Mouse (Mus musculus): ENCODE data around the gene Nceh1. TPM values are rescaled to one million over a fixed set of nuclear protein-coding genes. Genes with fewer than 3 reads are reported as not detected.

The Nceh1 gene
- polyA plus RNA-seq, 1 experiment from 2014 or later = 5.4 TPM

DNA sequence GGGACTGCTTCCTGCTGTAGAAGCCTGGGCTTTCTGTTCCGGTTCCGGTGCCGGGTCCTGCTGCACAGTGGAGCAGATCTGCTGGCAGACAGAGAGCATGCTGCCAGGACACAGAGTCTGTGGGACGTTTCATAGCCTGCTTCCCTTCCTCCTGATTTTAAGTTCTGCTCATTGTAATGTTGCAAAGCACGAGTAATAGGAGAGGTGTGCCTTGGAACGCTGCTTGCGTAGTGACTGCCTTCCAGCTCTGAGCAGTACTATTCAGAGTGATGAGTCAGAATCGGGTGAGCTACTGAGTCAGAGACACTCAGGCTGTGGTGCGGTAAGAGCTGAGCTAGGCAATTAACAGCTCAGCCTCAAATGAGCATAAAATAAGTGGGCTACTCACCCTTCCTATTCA is 26.9 kb downstream of the Nceh1 start:
- no peaks in the 10 kb centered on the region for H3K36me3 ChIP-seq
- peaks cover 11% of the 10 kb centered on the region; the same call in 1 of the 2 replicates for H3K4me1 ChIP-seq
- H3K9me3 ChIP-seq (replicated peaks) = no peaks in the 10 kb centered on the region
- H3K4me3 ChIP-seq (replicated peaks) = no peak overlapping the region
- 83% methylated on average over 9 of the region's 9 CpGs for whole genome bisulfite sequencing
- no peak for ATAC-seq (ENCODE audit: insufficient number of reproducible peaks, low FRiP score, low TSS enrichment, low read depth)
- no peak overlapping the region for H3K4me2 ChIP-seq (replicated peaks)
- no peak overlapping the region for H3K9ac ChIP-seq
- H3K27ac ChIP-seq (replicated peaks) = no peak overlapping the region
- no peaks in the 10 kb centered on the region for H3K27me3 ChIP-seq

DNA sequence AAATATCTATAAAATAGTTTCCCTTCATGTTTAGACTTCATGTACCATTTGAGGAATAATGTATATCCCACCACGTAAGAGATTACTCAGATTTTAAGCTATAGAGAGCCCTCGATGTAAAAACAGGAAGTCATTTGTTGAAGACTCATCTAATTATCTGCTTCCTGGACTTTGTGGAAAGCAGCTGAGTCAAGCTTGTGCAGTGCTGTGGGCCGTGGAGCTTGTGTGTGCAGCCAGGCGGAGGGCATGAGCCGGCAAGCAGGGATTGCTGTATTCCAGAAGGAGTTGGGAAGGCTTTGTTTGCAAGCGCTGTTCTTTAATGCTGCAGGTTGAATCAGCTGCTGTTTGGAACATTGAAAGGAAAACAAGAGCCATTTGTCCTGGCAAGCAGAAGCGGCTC is 27.5 kb downstream of the Nceh1 start:
- ATAC-seq (ENCODE audit: insufficient number of reproducible peaks, low FRiP score, low TSS enrichment, low read depth) = no peak

DNA sequence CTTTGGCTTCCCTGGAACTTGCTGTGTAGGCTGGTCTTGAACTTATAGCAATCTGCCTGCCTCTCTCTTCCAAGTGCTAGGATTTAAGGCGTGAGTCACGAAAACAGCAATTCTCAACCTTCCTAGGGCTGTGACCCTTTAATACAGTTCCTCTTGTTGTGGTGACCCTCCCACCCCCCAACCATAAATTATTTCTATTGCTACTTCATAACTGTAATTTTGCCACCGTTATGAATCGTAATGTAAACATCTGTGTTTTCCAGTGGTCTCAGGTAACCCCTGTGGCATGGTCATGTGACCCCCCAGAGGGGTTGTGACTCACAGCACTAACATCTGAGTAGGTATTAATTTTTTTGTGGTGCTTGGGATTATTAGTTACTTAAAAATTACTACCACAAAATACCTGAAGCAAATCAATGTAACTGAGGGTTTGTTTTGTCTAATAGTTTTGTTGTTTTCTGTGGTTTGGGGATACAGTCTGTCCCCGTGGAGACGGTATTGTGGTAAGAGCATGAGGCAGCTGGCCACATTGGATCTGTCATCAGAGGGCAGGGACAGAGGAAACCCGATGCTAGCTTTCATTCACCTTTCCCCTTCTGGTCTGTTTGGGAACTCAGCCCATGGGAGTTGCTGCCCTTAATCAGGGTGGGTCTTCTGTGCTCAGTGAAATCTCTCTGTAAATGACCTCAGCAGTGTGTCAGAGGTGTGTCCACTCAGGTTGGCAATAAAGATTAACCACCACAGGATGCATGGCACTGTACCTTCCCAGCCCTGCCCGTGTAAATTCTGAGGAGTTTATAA is 31.5 kb downstream of the Nceh1 start:
- no peaks in the 10 kb centered on the region for H3K9me3 ChIP-seq (replicated peaks)
- H3K36me3 ChIP-seq = no peaks in the 10 kb centered on the region
- no peak overlapping the region for H3K4me2 ChIP-seq (replicated peaks)
- H3K27ac ChIP-seq (replicated peaks) = no peak overlapping the region
- H3K27me3 ChIP-seq = no peaks in the 10 kb centered on the region
- WGBS = 77% methylated on average over 8 of the region's 8 CpGs
- no peak for ATAC-seq (ENCODE audit: insufficient number of reproducible peaks, low FRiP score, low TSS enrichment, low read depth)
- no peak overlapping the region for H3K9ac ChIP-seq
- no peak overlapping the region for H3K4me3 ChIP-seq (replicated peaks)
- no peaks in the 10 kb centered on the region for H3K4me1 ChIP-seq

More for the DNA sequence above, 27.5 kb downstream of the Nceh1 start:
- H3K9me3 ChIP-seq (replicated peaks) = no peaks in the 10 kb centered on the region
- WGBS = 33% methylated on average over 7 of the region's 7 CpGs
- no peaks in the 10 kb centered on the region for H3K36me3 ChIP-seq
- H3K4me3 ChIP-seq (replicated peaks) = no peak overlapping the region
- no peak overlapping the region for H3K27ac ChIP-seq (replicated peaks)
- H3K27me3 ChIP-seq = no peaks in the 10 kb centered on the region
- H3K4me1 ChIP-seq = peaks cover 6% of the 10 kb centered on the region; the same call in 1 of the 2 replicates
- no peak overlapping the region for H3K4me2 ChIP-seq (replicated peaks)
- no peak overlapping the region for H3K9ac ChIP-seq

DNA sequence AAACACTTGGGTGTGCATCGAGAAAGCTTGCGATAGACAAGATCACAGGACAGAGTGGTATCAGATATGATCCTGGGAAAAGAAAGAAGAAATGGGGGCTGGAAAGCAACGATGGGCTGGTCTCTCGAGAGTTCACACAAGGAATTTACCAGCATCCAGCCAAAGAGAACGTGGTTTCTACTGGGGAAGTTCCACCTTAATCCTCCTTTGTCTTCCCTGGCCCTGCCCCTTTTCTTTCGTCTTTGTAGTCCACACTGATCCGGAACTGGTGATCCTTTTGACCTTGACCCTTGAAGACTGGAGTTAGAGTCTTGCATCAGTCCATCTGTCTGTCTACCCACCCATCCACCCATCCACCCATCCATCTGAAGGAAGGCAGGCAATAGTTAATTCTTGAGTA is 34.6 kb downstream of the Nceh1 start:
- Histone ChIP-seq H3K4me2 (replicated peaks) (no peak overlapping the region), H3K27me3 (no peaks in the 10 kb centered on the region), H3K4me3 (replicated peaks) (no peak overlapping the region), H3K4me1 (no peaks in the 10 kb centered on the region), H3K36me3 (no peaks in the 10 kb centered on the region), H3K9me3 (replicated peaks) (no peaks in the 10 kb centered on the region), H3K9ac (no peak overlapping the region), H3K27ac (replicated peaks) (no peak overlapping the region)
- no peak for ATAC-seq (ENCODE audit: insufficient number of reproducible peaks, low FRiP score, low TSS enrichment, low read depth)
- 85% methylated on average over 7 of the region's 7 CpGs for WGBS

DNA sequence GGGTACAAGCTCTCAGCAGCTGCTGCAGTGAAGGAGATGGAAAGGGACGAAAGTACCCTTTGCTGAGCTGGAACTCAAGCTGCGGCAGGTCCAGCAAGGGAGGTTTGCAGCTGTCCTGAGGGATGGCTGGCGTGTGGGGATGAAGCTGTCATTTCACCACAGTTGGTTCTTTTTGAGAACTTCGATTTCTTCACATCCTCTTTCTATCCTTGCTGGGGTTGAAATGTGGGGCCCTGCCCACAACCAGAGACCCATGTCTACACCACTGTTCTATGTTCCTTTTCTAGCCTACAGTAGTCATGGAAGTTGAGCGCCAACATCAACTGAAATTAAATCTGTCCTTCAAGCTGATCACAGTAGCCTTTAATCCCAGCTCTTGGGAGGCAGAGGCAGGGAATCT is 35.8 kb downstream of the Nceh1 start:
- H3K27ac ChIP-seq (replicated peaks) = no peak overlapping the region
- H3K36me3 ChIP-seq = no peaks in the 10 kb centered on the region
- ATAC-seq (ENCODE audit: insufficient number of reproducible peaks, low FRiP score, low TSS enrichment, low read depth) = no peak
- H3K27me3 ChIP-seq = no peaks in the 10 kb centered on the region
- H3K4me2 ChIP-seq (replicated peaks) = no peak overlapping the region
- WGBS = 87% methylated on average over 5 of the region's 5 CpGs
- no peak overlapping the region for H3K4me3 ChIP-seq (replicated peaks)
- H3K4me1 ChIP-seq = no peaks in the 10 kb centered on the region
- H3K9ac ChIP-seq = no peak overlapping the region
- H3K9me3 ChIP-seq (replicated peaks) = no peaks in the 10 kb centered on the region

DNA sequence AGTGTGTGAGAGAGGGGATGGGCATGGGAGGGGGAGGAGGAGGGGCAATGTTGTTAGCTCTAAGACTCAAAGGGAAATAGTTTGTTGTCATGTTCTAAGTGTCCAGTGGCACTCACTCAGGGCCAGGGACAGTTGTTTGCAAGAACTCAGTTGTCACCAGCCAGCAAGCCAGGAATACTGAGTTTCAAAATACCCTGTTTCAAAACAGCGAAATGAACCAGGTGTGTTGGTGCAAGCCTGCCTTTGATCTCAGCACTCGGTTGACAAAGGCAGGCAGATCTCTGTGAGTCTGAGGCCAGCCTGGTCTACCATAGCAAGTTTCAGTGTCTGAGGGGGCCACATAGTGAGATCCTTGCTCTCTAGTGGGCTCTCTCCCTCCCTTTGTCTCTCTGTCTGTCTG is 39.3 kb downstream of the Nceh1 start:
- Histone ChIP-seq H3K36me3 (no peaks in the 10 kb centered on the region), H3K27ac (replicated peaks) (no peak overlapping the region), H3K9me3 (replicated peaks) (no peaks in the 10 kb centered on the region), H3K9ac (no peak overlapping the region), H3K27me3 (no peaks in the 10 kb centered on the region), H3K4me1 (no peaks in the 10 kb centered on the region), H3K4me2 (replicated peaks) (no peak overlapping the region), H3K4me3 (replicated peaks) (no peak overlapping the region)
- ATAC-seq (ENCODE audit: insufficient number of reproducible peaks, low FRiP score, low TSS enrichment, low read depth) = no peak
- 79% methylated on average over 2 of the region's 2 CpGs for WGBS

DNA sequence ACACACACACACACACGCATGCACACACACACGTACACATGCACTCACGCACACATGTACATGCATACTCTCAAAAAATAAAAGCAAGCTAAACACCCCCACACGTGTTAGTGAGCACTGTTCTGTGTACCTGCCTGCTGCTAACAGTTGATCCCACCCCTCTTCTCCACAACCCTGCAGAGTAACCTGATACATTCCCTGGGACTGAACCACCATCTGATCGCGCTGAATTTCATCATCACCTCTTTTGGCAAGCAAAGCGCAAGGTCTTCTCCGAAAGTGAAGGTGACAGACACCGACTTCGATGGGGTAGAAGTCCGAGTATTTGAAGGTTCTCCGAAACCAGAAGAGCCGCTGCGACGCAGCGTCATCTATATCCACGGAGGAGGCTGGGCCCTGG is 39.7 kb downstream of the Nceh1 start:
- Histone ChIP-seq H3K27me3 (no peaks in the 10 kb centered on the region), H3K27ac (replicated peaks) (no peak overlapping the region), H3K9ac (no peak overlapping the region), H3K36me3 (no peaks in the 10 kb centered on the region), H3K4me1 (no peaks in the 10 kb centered on the region), H3K9me3 (replicated peaks) (no peaks in the 10 kb centered on the region), H3K4me3 (replicated peaks) (no peak overlapping the region), H3K4me2 (replicated peaks) (no peak overlapping the region)
- WGBS = 77% methylated on average over 17 of the region's 17 CpGs
- no peak for ATAC-seq (ENCODE audit: insufficient number of reproducible peaks, low FRiP score, low TSS enrichment, low read depth)

DNA sequence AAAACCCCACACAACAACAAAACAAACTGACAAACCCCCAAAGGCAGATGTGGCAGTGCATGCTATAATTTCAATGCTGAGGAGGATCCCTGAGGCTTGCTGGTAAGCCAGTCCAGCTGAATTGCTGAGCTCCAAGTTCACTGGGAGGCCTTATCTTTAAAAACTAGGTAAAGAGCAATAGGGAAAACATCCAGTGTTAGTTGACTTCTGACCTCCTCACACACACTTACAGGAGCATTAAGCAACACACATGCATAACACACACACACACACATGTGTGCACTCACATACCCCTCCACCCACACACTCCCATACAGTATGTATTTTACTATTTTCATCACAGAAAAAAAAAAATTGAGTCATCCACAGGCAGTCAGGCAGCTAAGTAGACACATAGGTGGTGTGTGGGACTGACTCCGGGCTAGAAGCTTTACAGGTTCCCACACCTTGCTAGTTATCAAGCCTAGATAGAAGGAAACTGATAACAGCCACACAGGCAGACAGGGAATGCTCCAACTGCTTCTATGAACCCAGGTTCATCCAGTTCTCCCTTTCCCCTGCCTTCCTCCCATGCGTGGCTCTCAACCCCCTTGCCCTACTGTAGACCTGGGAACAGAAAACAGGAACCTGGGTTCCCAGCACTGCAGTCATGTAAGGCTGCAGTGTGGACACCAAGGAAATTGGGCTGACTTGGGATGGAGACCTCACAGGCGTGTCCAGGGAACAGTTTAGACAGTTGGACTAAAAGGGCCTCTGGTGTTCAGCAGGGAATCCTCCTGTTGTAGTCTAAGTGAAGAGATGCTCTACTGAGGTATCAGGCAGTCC is 45.1 kb downstream of the Nceh1 start:
- 80% methylated on average over 3 of the region's 3 CpGs for WGBS
- Histone ChIP-seq H3K4me3 (replicated peaks) (no peak overlapping the region), H3K4me1 (no peaks in the 10 kb centered on the region)

DNA sequence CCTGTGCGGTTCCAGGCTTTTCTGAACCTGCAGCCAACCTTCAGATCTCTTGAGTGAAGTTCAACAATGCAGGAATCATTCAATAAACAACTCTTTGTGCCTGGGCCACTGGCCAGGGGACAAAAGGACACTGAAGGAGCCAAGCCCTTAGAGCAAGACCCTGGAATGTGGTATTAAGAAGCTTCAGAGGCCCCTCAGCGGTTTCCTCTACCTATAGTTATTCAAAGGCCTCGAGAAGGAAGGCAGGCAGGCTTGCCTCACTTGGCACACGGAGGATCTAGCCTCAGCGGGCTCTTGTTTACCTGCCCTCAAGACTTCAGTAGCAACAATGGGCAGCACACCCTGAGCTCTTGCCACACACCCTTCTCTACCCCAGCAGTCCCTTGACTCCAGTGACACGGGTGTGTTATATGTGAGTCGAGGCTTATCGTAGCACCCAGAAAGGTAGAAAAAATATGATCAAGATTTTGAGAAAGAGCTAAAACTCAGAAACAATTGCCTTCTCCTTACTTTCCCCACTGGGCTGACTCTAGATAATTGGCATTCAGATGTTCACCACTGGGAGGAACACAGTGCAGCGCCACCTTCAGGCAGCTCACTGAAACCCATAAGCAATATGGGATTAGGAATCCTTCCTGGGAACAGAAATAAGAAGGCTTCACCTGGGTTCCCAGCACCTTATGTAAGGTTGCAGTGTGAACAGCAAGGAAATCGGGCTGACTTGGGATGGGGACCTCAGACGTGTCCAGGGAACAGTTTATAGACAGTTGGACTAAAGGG is 46.0 kb downstream of the Nceh1 start:
- Histone ChIP-seq H3K4me3 (replicated peaks) (no peak overlapping the region), H3K4me1 (no peaks in the 10 kb centered on the region), H3K27me3 (no peaks in the 10 kb centered on the region), H3K9ac (no peak overlapping the region), H3K27ac (replicated peaks) (no peak overlapping the region), H3K4me2 (replicated peaks) (no peak overlapping the region), H3K9me3 (replicated peaks) (no peaks in the 10 kb centered on the region), H3K36me3 (no peaks in the 10 kb centered on the region)
- no peak for ATAC-seq (ENCODE audit: insufficient number of reproducible peaks, low FRiP score, low TSS enrichment, low read depth)
- 71% methylated on average over 11 of the region's 11 CpGs for WGBS

More for the DNA sequence above, 45.1 kb downstream of the Nceh1 start:
- Histone ChIP-seq H3K27me3 (no peaks in the 10 kb centered on the region), H3K9ac (no peak overlapping the region), H3K9me3 (replicated peaks) (no peaks in the 10 kb centered on the region), H3K4me2 (replicated peaks) (no peak overlapping the region), H3K36me3 (no peaks in the 10 kb centered on the region), H3K27ac (replicated peaks) (no peak overlapping the region)
- ATAC-seq (ENCODE audit: insufficient number of reproducible peaks, low FRiP score, low TSS enrichment, low read depth) = no peak

DNA sequence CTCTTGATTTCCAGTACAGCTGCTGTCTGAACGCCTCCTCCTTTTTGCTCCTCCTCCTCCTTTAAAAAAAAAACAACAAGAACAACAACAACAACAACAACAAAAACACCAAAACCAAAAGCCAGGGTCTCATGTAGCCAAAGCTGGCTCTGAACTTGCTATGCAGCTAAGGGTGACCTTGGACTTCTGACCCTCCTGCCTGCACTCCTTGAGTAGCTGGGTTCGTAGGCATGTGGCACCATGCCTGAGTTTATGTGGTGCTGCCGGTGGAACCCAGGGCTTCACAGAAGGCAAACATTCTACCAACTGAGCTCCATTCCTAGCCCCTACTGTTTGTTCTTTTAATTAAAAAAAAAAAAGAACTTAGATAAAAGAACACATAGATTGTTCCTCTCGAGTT is 50.6 kb downstream of the Nceh1 start:
- WGBS = 79% methylated on average over 4 of the region's 4 CpGs
- no peak overlapping the region for H3K27ac ChIP-seq (replicated peaks)

DNA sequence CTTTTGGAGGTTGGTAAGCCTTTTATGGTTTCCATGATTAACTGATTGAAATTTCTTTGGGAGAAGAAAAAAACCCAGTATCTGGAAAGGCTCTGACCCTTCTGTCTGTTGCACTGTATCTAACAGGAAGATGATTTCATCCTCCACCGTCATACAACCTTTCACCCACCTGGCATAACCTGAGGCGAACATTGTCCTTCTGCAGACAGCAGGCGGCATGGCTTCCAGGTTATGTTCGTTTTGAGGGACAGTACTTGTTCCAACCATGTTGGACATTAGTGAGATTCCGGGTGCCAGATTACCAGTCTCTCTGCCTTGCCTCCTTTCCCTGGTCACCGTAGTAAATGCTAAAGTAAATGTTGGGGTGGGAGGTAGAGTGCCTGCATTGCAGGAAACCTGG is 51.1 kb downstream of the Nceh1 start:
- no peak overlapping the region for H3K4me3 ChIP-seq (replicated peaks)
- H3K36me3 ChIP-seq = no peaks in the 10 kb centered on the region
- H3K9ac ChIP-seq = no peak overlapping the region
- no peaks in the 10 kb centered on the region for H3K9me3 ChIP-seq (replicated peaks)
- no peak overlapping the region for H3K27ac ChIP-seq (replicated peaks)
- WGBS = 86% methylated on average over 6 of the region's 6 CpGs
- no peaks in the 10 kb centered on the region for H3K27me3 ChIP-seq
- no peak for ATAC-seq (ENCODE audit: insufficient number of reproducible peaks, low FRiP score, low TSS enrichment, low read depth)
- no peak overlapping the region for H3K4me2 ChIP-seq (replicated peaks)
- H3K4me1 ChIP-seq = no peaks in the 10 kb centered on the region

More for the DNA sequence above, 50.6 kb downstream of the Nceh1 start:
- ATAC-seq (ENCODE audit: insufficient number of reproducible peaks, low FRiP score, low TSS enrichment, low read depth) = no peak
- Histone ChIP-seq H3K36me3 (no peaks in the 10 kb centered on the region), H3K4me3 (replicated peaks) (no peak overlapping the region), H3K27me3 (no peaks in the 10 kb centered on the region), H3K9ac (no peak overlapping the region), H3K4me2 (replicated peaks) (no peak overlapping the region), H3K4me1 (no peaks in the 10 kb centered on the region), H3K9me3 (replicated peaks) (no peaks in the 10 kb centered on the region)

All from embryonic facial prominence, embryonic 15.5 days (tissue).